ENCODE assay signal across 11 mouse cellular contexts in the genomic region with DNA sequence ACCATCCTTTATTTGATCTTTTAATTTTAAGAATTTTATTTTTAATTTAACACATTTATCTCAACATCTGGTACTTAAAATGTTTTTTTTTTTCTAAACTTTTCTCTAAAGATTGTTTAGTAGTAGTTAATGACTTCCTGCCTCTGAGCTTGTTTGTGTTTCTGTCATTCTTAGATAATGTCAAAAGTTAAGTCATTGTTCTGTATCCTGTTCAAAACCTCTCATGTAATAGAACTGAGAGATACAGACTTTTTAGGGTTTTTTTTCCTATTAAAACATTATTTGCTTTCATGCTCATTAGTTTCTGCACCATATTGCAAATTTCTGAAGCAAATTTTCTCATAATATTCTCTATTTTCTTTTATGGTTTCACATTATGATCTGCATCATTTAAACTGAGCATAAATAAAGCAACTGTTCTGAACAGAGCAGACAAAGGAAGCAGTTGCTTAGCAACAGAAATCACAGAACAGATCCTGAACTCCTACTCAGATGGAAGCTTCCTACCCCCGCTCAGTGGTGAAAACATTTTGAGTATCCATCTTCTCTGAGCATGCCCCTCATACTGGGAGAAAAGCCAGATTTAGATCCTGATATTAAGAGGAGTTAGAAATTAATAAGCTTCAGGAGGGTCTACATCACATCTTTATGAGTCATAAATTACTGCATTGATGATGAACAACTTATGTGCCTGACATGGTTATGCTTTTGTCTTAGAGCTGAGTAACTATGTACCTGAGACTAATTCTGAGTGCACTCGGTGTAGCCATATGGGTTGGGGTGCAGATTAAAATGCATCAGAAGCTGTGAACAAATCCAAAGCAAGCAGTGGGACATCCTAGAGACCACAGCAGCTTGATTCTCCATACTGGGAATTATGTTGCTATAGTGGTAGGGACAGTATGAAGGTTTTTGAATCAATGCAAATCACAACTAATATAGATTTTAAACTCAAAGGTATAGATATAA.
A peak's percentile ranks its signal among the peaks of the same experiment; 100 is the strongest.
DNase-seq lines count a peak whose midpoint lies in the region; ATAC-seq lines count a peak whose summit lies in the region.
"Had no signal": no experiment of that assay in that cellular context is flagged by ENCODE, and none has a peak within 500 bp of the region (broad histone marks: within the 10 kb centered on the region; RNA-seq: fewer than 3 reads in every experiment).

No protein-coding gene starts in this region.

- ATAC-seq in midbrain, embryonic 11.5 days (ENCODE audit: low FRiP score), result peak; percentile 89
- ATAC-seq in hindbrain, embryonic 16.5 days, result peak; percentile 97
- peak; percentile 87 for ATAC-seq in midbrain, embryonic 12.5 days (ENCODE audit: low FRiP score, low read depth)
- ATAC-seq: CD4-positive, CD25-positive, alpha-beta regulatory T cell, adult 4 months had no signal

- WGBS in midbrain, embryonic 11.5 days, result 49% methylated on average over 2 of the region's 2 CpGs
- WGBS in midbrain, embryonic 10.5 days, result 69% methylated on average over 2 of the region's 2 CpGs
- 20% methylated on average over 2 of the region's 2 CpGs for WGBS in hindbrain, embryonic 16.5 days
- 45% methylated on average over 2 of the region's 2 CpGs for WGBS in midbrain, embryonic 12.5 days

- H3K4me2 ChIP-seq in midbrain, embryonic 11.5 days, result no peak overlapping the region
- H3K4me2 ChIP-seq in hindbrain, embryonic 16.5 days (ENCODE audit: low read length), result no peak overlapping the region; the same call in 1 of the 2 replicates
- no peak overlapping the region for H3K4me2 ChIP-seq in midbrain, embryonic 12.5 days (replicated peaks)
- H3K4me2 ChIP-seq: lung, embryonic 14.5 days had no signal

- no peak overlapping the region for H3K9ac ChIP-seq in midbrain, embryonic 11.5 days (ENCODE audit: low read length)
- no peak overlapping the region for H3K9ac ChIP-seq in hindbrain, embryonic 16.5 days (ENCODE audit: low read depth, low read length)
- H3K9ac ChIP-seq in midbrain, embryonic 12.5 days (replicated peaks), result no peak overlapping the region
- H3K9ac ChIP-seq: lung, embryonic 14.5 days had no signal

- H3K9me3 ChIP-seq in midbrain, embryonic 11.5 days (ENCODE audit: control insufficient read depth, low read length), result no peaks in the 10 kb centered on the region
- no peaks in the 10 kb centered on the region for H3K9me3 ChIP-seq in midbrain, embryonic 10.5 days (replicated peaks)
- no peaks in the 10 kb centered on the region for H3K9me3 ChIP-seq in hindbrain, embryonic 16.5 days (ENCODE audit: control insufficient read depth, low read length)
- no peaks in the 10 kb centered on the region for H3K9me3 ChIP-seq in midbrain, embryonic 12.5 days

- peak; percentile 84 for DNase-seq in midbrain, embryonic 11.5 days (ENCODE audit: low spot score, missing footprints)
- no peak for DNase-seq in midbrain, embryonic 10.5 days (ENCODE audit: low spot score)
- DNase-seq in right cerebral cortex, postnatal 4 days, result peak; percentile 1
- DNase-seq in MN1 (ENCODE audit: low spot score), result no peak
- no peak for DNase-seq in spleen, postnatal 4 days (ENCODE audit: low spot score in 2 of 2)
- DNase-seq in lung, postnatal 25 days (ENCODE audit: low spot score), result no peak
- DNase-seq: kidney, postnatal 4 days; lung, embryonic 14.5 days had no signal

- no peak overlapping the region for H3K4me3 ChIP-seq in midbrain, embryonic 11.5 days (ENCODE audit: low read depth, low read length)
- no peak overlapping the region for H3K4me3 ChIP-seq in midbrain, embryonic 10.5 days
- H3K4me3 ChIP-seq in hindbrain, embryonic 16.5 days (ENCODE audit: low read length), result no peak overlapping the region
- H3K4me3 ChIP-seq in midbrain, embryonic 12.5 days, result no peak overlapping the region

- no peaks in the 10 kb centered on the region; the same call in 1 of the 2 replicates for H3K4me1 ChIP-seq in midbrain, embryonic 11.5 days (ENCODE audit: control insufficient read depth, insufficient read depth, low read length)
- H3K4me1 ChIP-seq in midbrain, embryonic 10.5 days, result peaks cover 5% of the 10 kb centered on the region; the same call in 1 of the 2 replicates
- peaks cover 4% of the 10 kb centered on the region for H3K4me1 ChIP-seq in hindbrain, embryonic 16.5 days (ENCODE audit: control insufficient read depth, insufficient read depth, low read depth, low read length)
- 0 out of 2 replicates have a peak, but pooled peaks cover 5% of the 10 kb centered on the region for H3K4me1 ChIP-seq in midbrain, embryonic 12.5 days

- H3K27ac ChIP-seq in midbrain, embryonic 11.5 days (ENCODE audit: low read depth, low read length), result no peak overlapping the region
- H3K27ac ChIP-seq in midbrain, embryonic 10.5 days (replicated peaks), result no peak overlapping the region
- peak overlapping the region; percentile 56; the same call in 1 of the 2 replicates for H3K27ac ChIP-seq in hindbrain, embryonic 16.5 days (ENCODE audit: low read depth, low read length)
- H3K27ac ChIP-seq in midbrain, embryonic 12.5 days (replicated peaks), result no peak overlapping the region

- H3K36me3 ChIP-seq in midbrain, embryonic 11.5 days (ENCODE audit: control insufficient read depth, insufficient read depth, low read length), result no peaks in the 10 kb centered on the region
- no peaks in the 10 kb centered on the region for H3K36me3 ChIP-seq in midbrain, embryonic 10.5 days
- no peaks in the 10 kb centered on the region for H3K36me3 ChIP-seq in hindbrain, embryonic 16.5 days (ENCODE audit: control insufficient read depth, insufficient read depth, low read length)
- no peaks in the 10 kb centered on the region for H3K36me3 ChIP-seq in midbrain, embryonic 12.5 days

- H3K27me3 ChIP-seq in midbrain, embryonic 11.5 days (ENCODE audit: control insufficient read depth, insufficient read depth, low read length), result no peaks in the 10 kb centered on the region
- H3K27me3 ChIP-seq in midbrain, embryonic 10.5 days (ENCODE audit: low read depth, poor library complexity, severe bottlenecking), result no peaks in the 10 kb centered on the region
- H3K27me3 ChIP-seq in hindbrain, embryonic 16.5 days (replicated peaks; ENCODE audit: control insufficient read depth, insufficient read depth, low read length), result no peaks in the 10 kb centered on the region
- no peaks in the 10 kb centered on the region for H3K27me3 ChIP-seq in midbrain, embryonic 12.5 days

Comparison
In these comparisons a context has a peak if more than half of its experiments do, and no peak if none do; other contexts are left out.
1. DNase-seq: peak in midbrain, embryonic 11.5 days (single experiment) and right cerebral cortex, postnatal 4 days (single experiment); none in midbrain, embryonic 10.5 days (single experiment), MN1 (single experiment), spleen, postnatal 4 days (0 of 2) and lung, postnatal 25 days (single experiment).
2. Peak in every context shown above with its lines, with median percentiles within 50 percentile points of each other: ATAC-seq.